Mouse (Mus musculus) kidney, adult 9 months (tissue): ENCODE data around the gene Olfr787.

Experiments
- DNase-seq: peaks from one replicate; pipeline ENCODE4 v3.0.0; 2022

The Olfr787 gene

DNA sequence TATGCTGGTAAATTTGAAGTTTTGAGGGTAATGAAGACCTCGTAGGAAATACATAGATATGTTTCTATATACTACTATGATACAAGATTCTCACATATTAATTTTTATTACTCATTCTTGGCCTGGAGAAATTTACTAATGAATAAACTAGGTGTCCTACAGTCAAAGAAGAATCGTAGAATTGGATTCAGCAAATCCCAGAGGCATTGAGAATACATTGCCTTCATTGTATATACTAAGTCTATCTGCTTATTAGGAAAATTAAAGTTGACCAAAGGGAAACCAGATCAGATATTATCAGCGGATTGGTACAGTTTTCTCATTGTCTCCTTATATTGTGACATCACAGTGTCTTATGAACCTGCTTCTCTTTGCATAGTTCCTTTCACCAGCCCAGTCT lies at the start of gene Olfr787:
Gene Olfr787, plus strand, starts transcription at position 301 of the 400 bp plus-strand sequence.
- no peak for DNase-seq

GRCm38 (mm10) chr10:129427006-129427405 lies 34.7 kb upstream of the Olfr787 start, which contains the start of gene Olfr786:
TSS of gene Olfr786 (plus strand) at chr10:129427306.
- DNase-seq, result no peak

DNA sequence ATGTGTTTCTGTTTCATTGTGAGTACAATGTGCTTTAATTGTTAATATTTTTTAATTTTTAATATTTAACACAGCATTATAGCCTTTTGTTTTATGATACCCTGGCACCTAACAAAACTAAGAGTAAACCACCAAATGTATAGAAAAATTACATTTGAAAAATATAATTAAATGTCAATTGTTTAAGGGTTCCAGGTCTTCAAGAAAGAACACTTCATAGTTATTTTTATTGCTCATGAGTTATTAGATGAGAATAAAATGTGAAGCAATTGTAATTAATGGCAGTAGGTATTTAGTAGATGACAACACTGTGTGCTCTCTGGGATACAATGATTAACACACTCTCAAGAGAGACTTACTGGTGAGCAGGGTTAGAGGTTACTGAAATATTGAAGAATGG lies 9.0 kb downstream of the Olfr787 start, which contains the start of gene Olfr788:
Gene Olfr788, plus strand, starts transcription at position 301 of the 400 bp plus-strand sequence.
- no peak for DNase-seq

DNA sequence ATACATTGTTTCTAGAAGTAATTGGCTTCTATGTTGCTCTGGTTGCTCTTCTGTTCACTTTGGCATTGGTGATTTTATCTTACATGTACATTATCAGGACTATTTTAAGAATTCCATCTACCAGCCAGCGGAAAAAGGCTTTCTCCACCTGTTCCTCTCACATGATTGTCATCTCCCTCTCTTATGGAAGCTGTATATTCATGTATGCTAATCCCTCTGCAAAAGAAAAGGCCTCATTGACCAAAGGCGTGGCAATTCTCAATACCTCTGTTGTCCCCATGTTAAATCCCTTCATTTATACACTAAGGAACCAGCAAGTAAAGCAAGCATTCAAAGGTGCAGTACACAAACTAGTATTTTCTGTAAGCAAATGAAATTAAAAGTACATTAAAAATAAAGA lies 11.6 kb downstream of the Olfr787 start:
- DNase-seq, result no peak

- DNase-seq, result no peak
Measured at GRCm38 (mm10) chr10:129473723-129474122, 12.1 kb downstream of the Olfr787 start.

GRCm38 (mm10) chr10:129484452-129484851 lies 22.8 kb downstream of the Olfr787 start, which contains the start of gene Olfr789:
TSS of gene Olfr789 (plus strand) at chr10:129484752.
- no peak for DNase-seq

DNA sequence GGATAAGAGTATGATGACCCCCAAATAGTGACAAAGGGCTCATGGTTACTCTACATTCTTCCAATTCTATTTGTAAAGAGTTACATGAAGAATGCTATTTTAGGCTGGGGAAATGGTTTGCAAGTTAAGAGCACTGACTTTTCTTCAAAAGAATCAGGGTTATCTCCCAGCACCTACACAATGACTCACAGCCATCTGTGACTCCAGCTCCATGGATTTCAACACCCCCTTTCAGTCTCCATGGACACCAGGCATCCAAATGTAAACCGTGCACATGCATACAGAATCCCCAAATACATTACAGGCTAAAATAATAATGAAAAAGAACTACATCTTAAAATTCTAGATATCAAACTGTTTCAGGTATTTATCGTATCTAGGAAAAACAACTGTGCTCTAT lies 28.4 kb downstream of the Olfr787 start:
- DNase-seq, result no peak

DNA sequence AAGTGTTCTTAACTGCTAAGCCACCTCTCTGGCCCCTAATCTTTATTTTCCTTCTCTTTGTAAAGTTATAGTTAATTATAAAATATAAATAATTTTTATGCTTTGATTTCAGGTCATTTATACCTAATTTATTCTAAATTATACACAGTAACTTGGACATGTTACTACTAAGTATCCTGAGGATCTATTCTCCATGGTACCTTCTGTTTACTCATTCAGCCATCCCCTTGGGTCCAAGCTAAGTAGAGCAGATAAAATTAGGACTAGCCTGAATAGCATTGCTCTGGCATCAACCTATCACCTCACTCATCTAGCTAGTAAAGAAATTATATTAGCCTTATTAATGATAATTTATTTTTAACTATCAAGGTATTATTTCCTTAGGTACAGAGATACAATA lies 36.5 kb downstream of the Olfr787 start, which contains the start of gene Olfr790:
Gene Olfr790, plus strand, starts transcription at position 301 of the 400 bp plus-strand sequence.
- DNase-seq, result no peak
